Mouse (Mus musculus): ENCODE data around the gene 4931428L18Rik.

The 4931428L18Rik gene

DNA sequence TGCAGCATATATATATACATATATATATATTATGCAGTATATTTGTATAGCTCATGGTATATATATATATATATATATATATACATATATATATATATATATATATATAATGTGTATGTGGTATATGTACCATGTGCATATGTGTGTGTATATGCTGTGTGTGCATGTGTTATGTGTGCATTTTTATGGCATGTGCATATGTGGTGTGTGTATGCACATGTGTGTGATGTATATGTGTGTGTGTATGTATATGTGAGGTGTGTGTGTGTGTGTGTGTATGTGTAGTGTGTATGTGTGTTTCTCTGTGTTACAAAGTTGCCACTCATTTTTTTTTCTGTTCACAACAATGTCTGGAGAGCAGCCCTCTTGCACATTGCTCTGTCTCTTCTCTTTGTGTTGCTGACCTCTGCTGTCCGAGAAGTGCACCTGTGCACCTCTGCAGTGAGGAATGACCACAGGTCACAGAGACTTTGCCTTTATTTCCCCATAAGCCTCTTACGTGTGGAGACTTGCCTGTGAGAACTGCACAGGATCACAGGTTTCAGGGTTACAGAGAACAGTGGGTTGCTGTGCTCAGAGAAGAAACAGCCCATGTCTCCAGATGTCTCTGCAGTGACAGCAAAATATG lies 69.6 kb downstream of the 4931428L18Rik start:
- peak in 1 of 2 experiments; percentile 11 for DNase-seq (ENCODE audit: low spot score in 2 of 2)

GRCm38 (mm10) chr1:31150546-31150945 lies 71.9 kb downstream of the 4931428L18Rik start:
- DNase-seq (ENCODE audit: low spot score in 2 of 2), result no peak

- DNase-seq (ENCODE audit: low spot score in 2 of 2), result no peak
Measured at GRCm38 (mm10) chr1:31149671-31150070, 72.8 kb downstream of the 4931428L18Rik start.

DNA sequence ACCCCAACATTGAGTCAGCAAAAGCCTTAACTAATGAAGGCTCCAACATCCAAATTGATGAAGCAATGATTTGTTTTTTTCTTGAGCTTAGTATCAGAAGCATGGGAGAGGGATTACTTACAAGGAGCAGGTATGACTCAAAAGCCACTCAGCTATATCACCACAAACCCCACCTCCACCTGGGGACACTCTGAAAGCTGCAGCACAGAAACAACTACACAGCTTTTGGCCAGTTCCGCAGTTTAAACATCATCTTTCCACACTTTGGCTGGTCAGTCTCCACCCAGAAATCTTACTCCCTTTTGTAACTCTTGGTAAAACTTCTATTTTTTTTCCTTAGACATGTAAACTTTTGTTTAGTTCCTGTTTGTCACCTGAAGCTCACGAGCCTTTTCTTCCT lies 78.9 kb downstream of the 4931428L18Rik start:
- DNase-seq (ENCODE audit: low spot score in 2 of 2), result no peak

- no peak for DNase-seq (ENCODE audit: low spot score in 2 of 2)
Measured at GRCm38 (mm10) chr1:31142288-31143094, 80.0 kb downstream of the 4931428L18Rik start.

GRCm38 (mm10) chr1:31138387-31138786 lies 84.1 kb downstream of the 4931428L18Rik start:
- no peak for DNase-seq (ENCODE audit: low spot score in 2 of 2)

DNA sequence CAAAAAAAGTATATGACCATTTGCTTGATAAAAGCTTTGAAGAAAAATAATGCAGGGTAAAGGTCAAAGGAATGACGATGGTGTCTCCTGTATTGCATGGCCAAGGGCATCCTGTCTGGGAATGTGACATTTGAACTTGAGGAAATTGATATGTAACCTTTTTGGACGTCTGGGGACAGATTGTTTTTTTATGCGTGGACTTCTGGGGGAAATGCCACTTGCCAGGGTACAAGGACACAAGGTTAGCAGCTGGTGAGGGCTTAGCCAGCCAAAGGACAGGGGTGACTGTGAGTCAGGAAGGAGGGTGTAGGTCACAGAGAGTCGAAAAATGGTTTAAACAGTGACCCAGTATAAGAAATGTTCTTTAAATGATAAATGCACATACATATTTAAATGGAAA lies 109.0 kb downstream of the 4931428L18Rik start:
- DNase-seq (ENCODE audit: low spot score in 2 of 2), result no peak

GRCm38 (mm10) chr1:31107961-31108360 lies 114.5 kb downstream of the 4931428L18Rik start:
- no peak for DNase-seq (ENCODE audit: low spot score in 2 of 2)

- no peak for DNase-seq (ENCODE audit: low spot score in 2 of 2)
Measured at GRCm38 (mm10) chr1:31102863-31103657, 119.4 kb downstream of the 4931428L18Rik start.

DNA sequence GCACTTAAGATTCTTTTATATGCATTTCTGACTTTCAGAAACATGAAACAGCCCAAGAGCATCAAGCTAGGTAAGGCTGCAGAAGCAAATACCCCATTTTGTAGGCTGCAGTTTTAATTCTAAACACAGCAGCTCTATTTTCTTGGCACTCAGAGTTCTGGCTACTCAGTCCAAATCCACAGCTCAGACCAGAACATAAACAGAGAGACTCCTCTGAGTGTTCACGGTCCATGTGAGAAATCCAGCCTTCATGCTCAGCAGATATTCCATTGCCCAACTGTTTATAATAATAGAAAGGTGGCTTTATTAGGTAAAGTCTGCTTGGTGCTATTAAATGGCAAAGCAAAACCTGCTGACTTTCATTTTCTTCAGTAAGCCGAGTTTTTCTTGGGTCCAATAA lies 120.2 kb downstream of the 4931428L18Rik start:
- DNase-seq (ENCODE audit: low spot score in 2 of 2), result no peak

DNA sequence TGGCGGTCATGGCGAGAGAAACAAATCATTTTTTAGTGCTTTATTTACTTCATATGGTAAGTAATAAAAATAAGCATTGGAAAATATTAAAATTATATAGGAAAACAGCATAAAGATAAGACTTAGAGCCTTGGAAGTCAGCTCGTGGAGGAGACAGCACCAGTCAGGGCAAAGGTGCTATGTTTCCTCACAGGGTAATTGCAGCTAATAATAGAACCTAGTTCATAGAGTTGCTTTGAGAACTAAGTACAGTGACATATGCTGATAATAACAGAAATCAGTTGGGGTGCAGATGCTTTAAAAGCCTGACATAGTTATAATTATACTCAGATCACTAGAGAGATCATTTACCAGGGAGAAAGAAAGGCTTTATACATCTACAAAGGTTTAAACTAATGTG lies 125.3 kb downstream of the 4931428L18Rik start:
- DNase-seq (ENCODE audit: low spot score in 2 of 2), result no peak

DNA sequence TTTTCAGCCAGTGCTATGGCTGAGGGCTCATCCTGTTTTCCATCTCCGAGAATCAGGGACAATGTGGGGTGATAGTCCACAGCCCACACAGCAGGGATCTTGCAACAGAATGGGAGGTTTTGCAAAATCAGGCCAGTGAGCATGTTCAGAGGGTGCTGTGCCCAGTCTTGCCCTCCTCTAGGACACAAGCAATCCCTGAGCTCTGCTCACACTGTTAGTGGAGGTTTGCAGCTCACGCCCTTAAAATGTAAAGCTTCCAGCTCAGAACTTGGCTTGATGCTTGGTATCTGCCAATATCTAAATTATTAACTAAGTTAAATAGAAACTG lies 126.1 kb downstream of the 4931428L18Rik start:
- peak in 1 of 2 experiments; percentile 29 for DNase-seq (ENCODE audit: low spot score in 2 of 2)

DNA sequence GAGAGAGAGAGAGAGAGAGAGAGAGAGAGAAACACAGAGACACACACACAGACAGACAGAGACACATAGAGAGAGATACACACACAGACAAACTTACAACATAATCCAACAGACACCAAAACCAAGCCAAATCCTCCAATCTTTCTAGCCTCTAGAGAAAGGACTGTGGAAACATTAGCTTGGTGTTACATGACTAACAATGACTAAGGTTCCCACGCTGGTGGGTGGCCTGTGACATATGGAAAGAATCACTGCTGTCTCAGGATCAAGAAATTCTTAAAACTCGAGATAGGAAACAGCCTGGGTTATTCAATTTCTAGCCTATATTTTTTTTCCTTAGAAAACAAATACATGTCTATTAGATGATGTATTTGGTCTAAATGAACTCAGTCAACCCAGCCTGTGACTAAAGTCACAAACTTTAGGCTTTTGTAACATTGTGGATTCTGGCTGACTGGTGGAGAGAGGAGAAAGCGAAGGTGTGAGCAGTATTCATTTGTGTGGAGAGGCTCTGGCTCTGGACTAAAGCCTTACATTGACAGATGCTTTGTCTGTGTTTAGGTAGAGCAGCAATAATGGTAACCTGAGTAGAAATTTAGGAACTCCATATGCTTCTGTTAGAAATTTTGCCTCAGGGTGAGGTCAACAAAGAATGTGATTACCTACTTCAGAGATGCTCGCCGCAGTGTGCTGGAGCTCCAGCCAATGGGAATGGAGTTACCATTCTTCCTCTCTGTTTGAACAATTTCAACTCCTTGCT lies 126.6 kb downstream of the 4931428L18Rik start:
- DNase-seq (ENCODE audit: low spot score in 2 of 2), result no peak

- DNase-seq (ENCODE audit: low spot score in 2 of 2), result no peak
Measured at GRCm38 (mm10) chr1:31094792-31095191, 127.7 kb downstream of the 4931428L18Rik start.

GRCm38 (mm10) chr1:31093939-31094338 lies 128.5 kb downstream of the 4931428L18Rik start:
- no peak for DNase-seq (ENCODE audit: low spot score in 2 of 2)

DNA sequence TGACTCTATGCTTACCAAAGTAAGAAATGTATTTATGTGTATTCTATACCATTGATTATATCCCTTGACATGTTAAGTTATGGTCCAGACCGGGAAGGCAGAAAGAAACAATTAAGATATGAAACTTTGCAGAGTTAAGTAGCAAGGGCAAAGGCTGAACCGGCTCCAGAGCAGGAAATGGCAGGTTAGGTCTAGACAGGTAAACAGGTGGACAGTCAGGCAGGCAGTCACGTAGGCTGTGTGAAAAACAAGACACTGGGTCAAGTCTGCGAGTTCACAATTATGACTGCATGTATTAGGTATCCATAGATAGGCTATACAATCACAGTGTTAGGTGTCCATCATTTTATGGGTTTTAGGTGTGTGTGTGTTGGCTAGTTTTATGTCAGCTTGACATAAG lies 133.8 kb downstream of the 4931428L18Rik start:
- peak in 1 of 2 experiments; percentile 23 for DNase-seq (ENCODE audit: low spot score in 2 of 2)

GRCm38 (mm10) chr1:31072523-31073370 lies 149.7 kb downstream of the 4931428L18Rik start:
- peak in 1 of 2 experiments; percentile 28 for DNase-seq (ENCODE audit: low spot score in 2 of 2)

DNA sequence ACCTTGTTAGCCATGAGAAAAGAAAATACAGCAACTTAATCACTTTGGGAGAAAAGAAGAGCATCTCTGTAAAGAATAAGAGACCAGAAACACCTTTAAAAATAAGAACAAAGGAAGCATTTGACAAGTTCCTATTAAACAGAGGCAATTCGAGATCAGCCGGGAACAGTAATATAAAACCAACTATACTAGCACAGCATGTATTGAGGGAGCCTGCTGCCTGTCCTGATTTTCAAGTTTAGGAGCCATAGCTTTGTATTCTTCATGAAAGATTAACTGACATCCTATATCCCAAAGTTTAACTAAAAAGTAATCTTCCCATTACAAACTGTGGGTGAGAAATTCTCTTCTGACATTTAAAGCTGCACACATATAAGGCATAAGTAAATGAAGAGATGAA lies 151.3 kb downstream of the 4931428L18Rik start:
- no peak for DNase-seq (ENCODE audit: low spot score in 2 of 2)

GRCm38 (mm10) chr1:31064817-31065740 lies 157.4 kb downstream of the 4931428L18Rik start:
- no peak for DNase-seq (ENCODE audit: low spot score in 2 of 2)

DNA sequence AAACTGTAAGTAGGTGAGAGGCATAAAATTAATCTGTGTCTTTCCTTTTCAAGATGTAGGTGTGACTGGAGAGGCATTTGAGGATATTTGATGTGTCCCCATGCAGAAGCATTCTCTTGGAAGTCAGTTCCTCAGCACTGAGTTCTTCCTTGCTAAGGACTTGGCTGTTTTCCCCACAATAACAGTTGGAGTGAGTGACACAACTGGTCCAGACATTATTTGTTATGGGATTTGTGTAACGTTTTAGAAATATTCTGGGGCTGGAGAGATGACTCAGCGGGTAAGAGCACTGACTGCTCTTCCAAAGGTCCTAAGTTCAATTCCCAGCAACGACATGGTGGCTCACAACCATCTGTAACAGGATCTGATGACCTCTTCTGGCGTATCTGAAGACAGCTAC lies 162.7 kb downstream of the 4931428L18Rik start:
- no peak for DNase-seq (ENCODE audit: low spot score in 2 of 2)

Data from urinary bladder, adult 18-20 months (tissue).